Mouse (Mus musculus): ENCODE measurements around the gene Prss48.

Gene Prss48

DNA sequence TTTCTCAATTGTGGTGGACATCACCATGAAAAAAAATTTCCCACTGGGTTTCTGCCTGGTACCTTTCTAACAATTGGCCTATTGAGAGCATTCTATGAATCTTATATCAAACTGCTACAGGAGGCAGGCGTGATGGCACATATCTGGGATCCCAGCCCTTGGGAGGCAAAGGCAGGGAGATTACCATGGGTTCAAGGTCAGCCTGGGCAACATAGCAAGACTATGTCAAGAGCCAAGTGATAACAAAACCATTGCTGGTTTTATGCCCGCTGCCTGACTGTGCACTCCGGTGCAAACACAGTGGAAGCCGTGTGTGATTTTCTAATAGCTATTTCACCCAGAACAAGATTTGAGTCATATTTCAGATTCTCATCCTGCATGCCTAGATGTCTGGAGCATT, 51.4 kb downstream of the Prss48 start:
- no peak for DNase-seq (ENCODE audit: extremely low spot score, low spot score)

Data from neural tube, embryonic 10.5 days (tissue).